Mouse (Mus musculus): Measurements from ENCODE around the gene Calu.

- no peak for TF ChIP-seq TCF12 (IDR thresholded peaks at IDR 0.05; ENCODE audit: insufficient read depth, poor library complexity, severe bottlenecking)
- TF ChIP-seq POLR2A (IDR thresholded peaks at IDR 0.05; ENCODE audit: insufficient read length, low read depth) = no peak
Observed at GRCm38 (mm10) chr6:29313690-29314202, 34.1 kb upstream of the Calu start.

All from myocyte (in vitro differentiated cells).